Comparison of ENCODE assay signal across 20 mouse cellular contexts in genomic region chr15:36934801-36935200, GRCm38 (mm10).
"Had no signal": no experiment of that assay in that cellular context is flagged by ENCODE, and none has a peak within 500 bp of the region (broad histone marks: within the 10 kb centered on the region; RNA-seq: fewer than 3 reads in every experiment).

No protein-coding gene starts in this region.

- H3K4me3 ChIP-seq: intestine, embryonic 15.5 days; kidney, embryonic 15.5 days; limb, embryonic 10.5 days; limb, embryonic 13.5 days; liver, embryonic 13.5 days had no signal

- ATAC-seq: intestine, embryonic 15.5 days; lung, postnatal 0 days had no signal

- H3K36me3 ChIP-seq: intestine, embryonic 15.5 days; kidney, embryonic 15.5 days; limb, embryonic 10.5 days; limb, embryonic 13.5 days; liver, embryonic 13.5 days had no signal

- DNase-seq: kidney, adult 11 months; kidney, adult 8-10 months; kidney, postnatal 10 days; kidney, postnatal 36 days; liver; liver, embryonic 13.5 days; lung, embryonic 14.5 days; midbrain, embryonic 14.5 days; retina, postnatal 1 day; right cerebral cortex, postnatal 25 days; thymus, adult 2 months; thymus, postnatal 14 days; thymus, postnatal 4 days had no signal

- H3K27ac ChIP-seq: intestine, embryonic 15.5 days; kidney, embryonic 15.5 days; limb, embryonic 10.5 days; limb, embryonic 13.5 days; liver, embryonic 13.5 days; macrophage; stomach, postnatal 0 days had no signal

- H3K27me3 ChIP-seq: intestine, embryonic 15.5 days; kidney, embryonic 15.5 days; limb, embryonic 13.5 days; liver, embryonic 13.5 days had no signal
